Mouse (Mus musculus) heart, postnatal 4 days (tissue): Measurements from ENCODE around the gene Acaa1b. TPM values are rescaled to one million over a fixed set of nuclear protein-coding genes. Genes with fewer than 3 reads are reported as not detected.

Source experiments
- DNase-seq: peaks from one replicate; pipeline ENCODE4 v3.0.0; 2021
- total RNA-seq, 2 experiments: library from RNA; stranded (reverse); gene quantifications; 2 replicates each; pipeline ENCODE4 v1.2.3; 2021

Acaa1b gene
- total RNA-seq, 2 experiments from 2014 or later, result 1.8 to 1.9 TPM

- DNase-seq, result no peak
Measured at GRCm38 (mm10) chr9:119143372-119143771, 13.5 kb downstream of the Acaa1b start.

DNA sequence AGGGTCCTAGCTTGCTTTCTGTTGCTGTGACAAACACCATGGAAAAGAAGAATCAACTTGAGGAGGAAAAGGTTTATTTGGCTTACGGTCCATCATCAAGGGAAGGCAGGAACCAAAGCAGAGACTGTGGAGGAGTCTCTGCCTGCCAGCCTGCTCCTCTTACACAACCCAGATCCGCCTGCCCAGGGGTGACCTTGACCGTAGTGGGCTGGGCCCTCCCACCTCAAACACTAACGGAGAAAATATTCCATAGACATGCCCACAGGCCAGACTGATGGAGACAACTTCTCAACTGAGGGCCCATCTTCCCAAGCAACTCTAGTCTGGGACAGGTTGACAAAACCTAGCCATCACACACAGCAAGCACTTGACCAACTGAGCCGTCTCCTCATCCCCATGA lies 14.8 kb downstream of the Acaa1b start:
- no peak for DNase-seq

GRCm38 (mm10) chr9:119138836-119139235 lies 18.1 kb downstream of the Acaa1b start:
- no peak for DNase-seq

- no peak for DNase-seq
Measured at GRCm38 (mm10) chr9:119130692-119131091, 26.2 kb downstream of the Acaa1b start.

DNA sequence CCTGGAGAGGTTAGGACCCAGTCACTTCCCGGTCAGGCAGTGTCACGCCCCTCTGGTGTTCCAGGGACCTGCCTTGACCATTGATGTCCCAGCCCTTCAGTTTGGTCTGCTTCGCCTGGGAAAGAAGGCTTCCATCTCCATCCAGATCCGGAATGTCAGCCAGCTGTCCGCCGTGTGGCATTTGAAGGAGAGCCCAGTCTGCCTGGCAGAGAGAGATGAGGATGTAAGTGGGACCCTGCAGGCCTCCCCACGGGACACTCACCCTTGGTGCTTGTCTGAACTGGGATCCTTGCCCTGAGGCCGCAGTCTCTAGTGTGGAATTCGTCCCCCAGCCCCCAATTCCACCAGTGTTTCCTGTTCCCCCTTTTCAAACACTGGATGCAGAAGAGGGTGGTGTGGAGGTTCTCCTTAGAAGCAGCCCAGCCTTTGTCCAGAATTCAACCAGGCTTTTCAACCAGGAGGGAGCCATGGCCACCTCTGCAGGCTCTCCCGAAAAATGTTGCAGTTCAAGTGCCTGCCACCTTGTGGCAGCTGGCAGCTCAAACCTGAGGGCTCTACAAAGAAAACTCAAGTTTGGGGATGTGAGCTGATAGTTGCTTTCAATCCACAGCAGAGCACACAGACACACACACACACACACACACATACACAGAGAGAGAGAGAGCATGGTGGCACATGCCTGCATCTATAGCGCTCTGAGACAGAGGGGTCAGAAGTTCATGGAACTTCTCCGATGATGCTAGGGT lies 28.3 kb downstream of the Acaa1b start:
- no peak for DNase-seq

DNA sequence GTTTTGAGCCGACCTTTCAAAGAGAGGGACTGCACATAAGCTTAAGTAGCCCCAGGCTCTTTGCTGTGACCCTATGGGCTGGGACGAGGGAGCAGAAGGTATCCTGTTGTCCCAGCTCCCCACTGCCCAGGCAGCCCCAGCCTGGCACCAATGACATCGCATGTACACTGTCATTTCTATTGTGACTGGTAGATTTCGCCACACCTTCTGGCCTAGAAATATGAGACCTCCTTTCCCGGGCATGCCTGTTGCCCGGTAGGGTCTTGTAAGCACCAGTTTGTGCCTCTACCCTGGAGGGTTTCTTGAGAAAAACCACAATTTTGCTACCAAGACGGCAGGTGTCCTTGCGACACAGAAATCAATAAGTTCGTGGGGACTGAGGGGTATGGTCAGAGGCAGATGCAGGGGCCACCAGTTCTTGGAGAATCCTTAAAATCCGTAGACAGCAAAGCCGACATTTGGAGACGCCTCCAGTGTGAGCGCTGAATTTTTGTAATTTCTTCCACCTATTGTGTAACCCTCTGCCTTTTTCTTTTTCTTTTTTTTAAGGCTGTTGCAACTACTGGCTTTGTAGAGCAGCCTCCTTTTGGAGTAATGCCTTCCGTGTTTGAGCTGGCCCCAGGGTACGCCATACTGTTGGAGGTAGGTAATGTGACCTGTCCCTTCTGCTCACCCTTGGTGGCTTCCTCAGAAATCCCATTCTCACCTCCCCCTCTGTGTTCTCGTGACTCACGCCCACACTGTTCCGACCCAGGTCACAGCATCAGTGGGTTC lies 34.1 kb downstream of the Acaa1b start:
- DNase-seq, result no peak

GRCm38 (mm10) chr9:119120168-119120560 lies 36.7 kb downstream of the Acaa1b start:
- DNase-seq, result no peak

DNA sequence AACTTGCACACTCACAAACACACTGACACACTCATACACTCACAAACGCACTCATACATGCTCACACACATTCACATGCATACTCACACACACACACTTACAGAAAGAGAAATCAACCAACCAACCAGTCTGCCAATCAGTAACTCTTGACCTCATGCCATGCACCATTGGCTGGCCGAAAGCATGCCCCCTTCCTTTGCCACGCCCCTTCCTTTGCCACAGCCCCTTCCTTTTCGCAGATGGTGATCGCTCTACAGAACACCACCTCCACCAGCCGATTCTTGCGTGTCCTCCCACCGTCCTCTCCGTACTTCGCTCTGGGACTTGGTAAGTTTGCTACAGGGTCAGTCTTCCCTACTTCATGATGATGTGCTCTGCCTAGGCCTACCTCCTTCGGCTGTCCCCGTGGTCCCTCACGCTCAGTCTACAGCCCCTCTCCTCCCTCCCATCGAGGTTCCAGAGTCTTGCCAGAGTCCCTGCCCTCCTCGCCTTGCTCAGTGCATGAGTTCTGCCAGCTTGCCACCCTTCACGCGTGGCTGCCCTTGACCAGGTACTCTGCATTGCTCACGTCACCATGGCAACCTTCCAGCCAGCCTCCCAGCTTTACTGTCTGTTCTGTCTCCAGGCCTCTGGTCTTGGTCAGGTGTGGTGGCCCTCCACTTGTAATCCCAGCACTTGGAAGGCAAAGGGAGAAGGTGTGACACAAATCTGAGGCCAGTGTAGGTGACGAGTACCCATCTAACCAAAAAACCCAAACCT lies 37.3 kb downstream of the Acaa1b start:
- no peak for DNase-seq

GRCm38 (mm10) chr9:119114911-119115310 lies 42.0 kb downstream of the Acaa1b start:
- DNase-seq, result no peak

DNA sequence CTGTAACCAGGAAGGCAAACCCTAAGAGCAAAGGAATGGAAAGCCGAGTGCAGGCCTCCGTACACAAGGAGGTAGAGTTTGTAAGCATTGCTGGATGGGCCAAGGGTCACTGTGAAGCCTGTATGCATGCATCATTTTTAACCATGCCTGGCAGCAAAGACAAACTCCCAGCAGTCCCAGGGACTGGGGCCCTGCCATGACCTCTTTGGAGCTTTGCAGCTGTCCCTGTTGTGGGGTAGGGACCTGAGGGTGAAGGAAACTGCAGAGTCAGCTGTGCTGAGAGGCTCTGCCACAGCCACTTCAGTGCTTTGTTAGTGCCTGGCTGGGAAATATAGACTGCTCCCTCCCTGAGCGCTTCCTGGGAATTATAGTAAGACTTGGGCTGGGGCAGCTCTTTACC lies 46.3 kb downstream of the Acaa1b start:
- DNase-seq, result no peak

DNA sequence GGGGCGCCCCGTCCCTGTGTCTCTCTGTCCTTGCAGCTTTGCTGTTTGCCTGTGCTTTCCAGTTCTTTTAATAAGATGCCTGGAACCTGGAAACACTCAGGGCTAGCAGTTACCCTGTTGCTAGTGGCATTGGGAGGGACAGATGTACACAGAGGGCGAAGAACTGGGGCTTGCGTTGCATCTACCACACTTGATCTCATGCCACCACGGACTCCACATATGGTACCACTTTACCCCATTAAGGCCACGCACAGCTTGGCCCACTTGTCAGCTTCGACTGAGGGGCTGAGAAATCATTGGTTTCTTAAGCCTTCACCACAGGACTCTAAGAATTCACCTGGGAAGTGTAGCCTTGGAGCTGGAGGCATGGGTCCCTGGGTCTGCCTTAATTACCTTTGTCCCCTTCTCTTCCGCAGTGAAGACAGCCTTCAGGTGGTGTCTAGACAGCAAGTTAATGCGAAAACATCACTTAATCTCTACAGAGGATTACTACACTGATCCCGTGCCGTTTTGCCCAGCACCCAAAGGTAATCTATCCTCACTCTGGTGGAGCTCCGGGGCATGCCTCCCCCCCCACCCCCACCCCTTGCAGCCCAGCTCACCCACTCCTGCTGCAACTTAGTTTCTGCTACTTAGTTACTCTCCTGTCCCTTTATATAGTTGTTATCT lies 47.1 kb downstream of the Acaa1b start:
- DNase-seq, result no peak

DNA sequence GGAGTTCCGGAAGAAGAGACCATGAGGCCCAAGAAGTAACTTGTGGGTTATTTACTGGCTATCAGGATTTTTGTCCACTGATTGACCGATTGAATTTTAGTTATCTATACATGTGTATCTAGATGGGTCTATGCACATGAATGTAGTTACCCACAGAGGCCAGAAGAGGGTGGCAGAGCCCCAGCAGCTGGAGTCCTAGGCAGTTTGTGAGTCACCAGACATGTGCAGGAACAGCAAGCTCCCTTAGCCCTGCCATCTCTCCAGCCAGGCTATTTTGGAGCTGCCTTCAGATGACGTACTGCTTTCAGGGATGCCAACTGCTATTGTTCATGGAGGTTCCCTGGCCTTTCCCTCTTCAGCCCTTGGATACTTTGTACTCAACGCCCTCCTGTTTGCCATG lies 49.3 kb downstream of the Acaa1b start:
- DNase-seq, result peak; percentile 45

- no peak for DNase-seq
Measured at GRCm38 (mm10) chr9:119102783-119103113, 54.1 kb downstream of the Acaa1b start.

DNA sequence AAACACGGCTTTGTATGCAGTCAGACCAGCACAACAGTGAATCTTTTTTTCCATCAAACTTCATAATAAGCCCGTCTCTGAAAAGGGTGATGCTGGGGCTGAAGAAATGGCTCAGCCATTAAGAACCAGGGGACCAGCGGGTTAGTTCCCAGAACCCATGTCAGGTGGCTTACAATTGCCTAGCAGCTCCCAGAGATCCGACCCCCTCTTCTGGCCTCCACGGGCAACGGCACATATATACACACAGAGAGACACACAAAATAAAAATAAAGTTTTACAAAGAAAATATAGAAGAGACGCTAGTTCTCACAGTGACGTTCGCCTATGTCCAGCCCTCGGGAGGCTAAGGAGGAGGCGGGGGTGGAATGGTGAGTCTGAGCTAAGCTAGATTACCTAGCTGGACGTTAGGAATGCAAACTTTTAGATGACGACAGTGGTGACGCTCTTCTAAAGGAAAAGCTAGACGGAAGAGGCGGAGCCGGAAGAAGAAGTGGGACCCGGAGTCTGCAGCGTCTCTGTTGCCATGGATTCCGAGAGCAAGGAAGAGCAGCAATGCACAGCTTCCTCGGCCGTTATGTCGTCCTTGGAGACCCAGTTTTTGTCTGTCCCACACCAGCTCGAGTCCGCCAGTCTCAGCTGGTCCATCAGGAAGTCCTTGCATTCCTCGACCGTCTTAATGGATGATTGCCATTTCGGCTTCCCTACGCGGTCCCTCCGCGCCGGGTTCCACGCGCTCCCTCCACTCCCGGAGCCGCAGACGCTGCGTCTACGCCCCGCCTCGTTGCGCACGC lies 54.7 kb downstream of the Acaa1b start, which contains the start of gene Dlec1:
Dlec1 (plus strand) TSS at position 487 of the 791 bp plus-strand sequence.
- peak; percentile 70 for DNase-seq

DNA sequence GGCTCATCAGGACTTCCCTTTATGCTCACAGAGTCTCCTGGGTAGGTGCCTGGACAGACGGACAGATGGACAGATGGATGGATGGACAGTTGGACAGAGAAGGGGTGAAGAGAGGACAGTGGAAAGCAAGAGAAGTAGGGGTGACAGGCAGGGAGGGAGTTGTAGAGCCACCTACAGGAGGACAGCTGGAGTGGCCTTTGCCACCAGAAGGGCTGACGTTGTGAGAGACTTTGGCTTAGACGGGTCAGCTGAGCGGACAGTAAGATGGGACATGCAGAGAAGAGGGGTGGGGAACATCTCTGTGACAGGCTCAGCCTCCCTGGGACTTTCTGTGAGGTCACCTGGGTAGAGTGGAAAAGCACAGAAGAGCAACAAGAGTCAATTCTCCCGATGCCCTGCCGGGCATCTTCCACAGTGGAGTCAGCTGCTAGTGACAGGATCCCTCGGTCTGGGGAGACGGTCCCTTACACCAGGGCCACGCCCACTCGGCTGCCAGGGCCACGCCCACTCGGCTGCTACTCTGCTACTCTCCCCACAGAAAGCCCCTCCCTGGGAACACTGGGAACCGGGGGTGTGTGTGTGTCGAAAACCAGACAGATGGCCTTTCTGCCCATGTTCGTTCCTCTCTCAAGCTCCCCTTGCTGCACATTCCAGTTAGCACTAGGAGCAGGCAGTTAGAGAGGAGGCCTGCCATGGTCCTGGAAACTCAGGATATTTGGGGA lies 56.6 kb downstream of the Acaa1b start:
- peak; percentile 42 for DNase-seq

Other genes starting within 250 kb of the Acaa1b start
- 10 to 100 TPM; 18.4 to 20.2 TPM for gene Ctdspl, start 230.6 kb downstream of the Acaa1b start, total RNA-seq
- gene Vill, start 104.3 kb downstream of the Acaa1b start, total RNA-seq, result 1 to 10 TPM; 4.5 to 5.4 TPM
- 10 to 100 TPM; 16.3 to 20.1 TPM for gene Plcd1, start 63.6 kb downstream of the Acaa1b start, total RNA-seq
- gene Dlec1, start 54.6 kb downstream of the Acaa1b start, total RNA-seq, result under 1 TPM; 0.05 to 0.18 TPM
- gene Gm47289, start 2.1 kb upstream of the Acaa1b start, total RNA-seq, result not detected
- gene Slc22a13, start 52.0 kb upstream of the Acaa1b start, total RNA-seq, result not detected
- 10 to 100 TPM; 35.5 to 36.5 TPM for gene Oxsr1, start 165.3 kb upstream of the Acaa1b start, total RNA-seq
- 10 to 100 TPM; 60.7 to 63.8 TPM for gene Acaa1a, start 182.6 kb upstream of the Acaa1b start, total RNA-seq
- gene Myd88, start 184.3 kb upstream of the Acaa1b start, total RNA-seq, result 10 to 100 TPM; 12.1 to 12.7 TPM
- gene Xylb, start 200.3 kb upstream of the Acaa1b start, total RNA-seq, result 1 to 10 TPM in 1 of 2 experiments, under 1 TPM in 1; 0.52 to 1.0 TPM
- gene Slc22a14, start 208.5 kb upstream of the Acaa1b start, total RNA-seq, result under 1 TPM in 1 of 2 experiments, not detected in 1; 0.27 TPM
- 1 to 10 TPM; 6.2 to 6.5 TPM for gene Acvr2b, start 245.0 kb upstream of the Acaa1b start, total RNA-seq